ENCODE assay signal across 17 mouse cellular contexts in genomic region chr11:18926798-18927197, GRCm38 (mm10).
A peak's percentile ranks its signal among the peaks of the same experiment; 100 is the strongest.
DNase-seq lines count a peak whose midpoint lies in the region; ATAC-seq lines count a peak whose summit lies in the region.
"Had no signal": no experiment of that assay in that cellular context is flagged by ENCODE, and none has a peak within 500 bp of the region (broad histone marks: within the 10 kb centered on the region; RNA-seq: fewer than 3 reads in every experiment).

No protein-coding gene starts in this region.

- H3K27ac ChIP-seq in heart, embryonic 13.5 days (replicated peaks), result peak overlapping the region; percentile 71
- H3K27ac ChIP-seq in intestine, embryonic 15.5 days, result no peak overlapping the region
- no peak overlapping the region for H3K27ac ChIP-seq in intestine, embryonic 16.5 days (ENCODE audit: low read length)
- H3K27ac ChIP-seq in stomach, embryonic 14.5 days (ENCODE audit: low read length), result peak overlapping the region; percentile 72; the same call in 1 of the 2 replicates
- H3K27ac ChIP-seq: embryonic facial prominence, embryonic 13.5 days; layer of hippocampus, adult 2 months; limb, embryonic 15.5 days; liver, embryonic 15.5 days; midbrain, embryonic 15.5 days had no signal

- peak overlapping the region; percentile 8; the same call in 1 of the 2 replicates for H3K4me2 ChIP-seq in heart, embryonic 13.5 days
- H3K4me2 ChIP-seq in intestine, embryonic 15.5 days (replicated peaks), result no peak overlapping the region
- no peak overlapping the region for H3K4me2 ChIP-seq in intestine, embryonic 16.5 days (ENCODE audit: low read depth, low read length)
- no peak overlapping the region for H3K4me2 ChIP-seq in stomach, embryonic 14.5 days (replicated peaks; ENCODE audit: low read depth, low read length)
- H3K4me2 ChIP-seq: embryonic facial prominence, embryonic 13.5 days; limb, embryonic 15.5 days; liver, embryonic 15.5 days; midbrain, embryonic 15.5 days had no signal

- peaks cover 18% of the 10 kb centered on the region; the same call in 1 of the 2 replicates for H3K36me3 ChIP-seq in heart, embryonic 13.5 days
- peaks cover 5% of the 10 kb centered on the region; the same call in 1 of the 2 replicates for H3K36me3 ChIP-seq in intestine, embryonic 15.5 days
- H3K36me3 ChIP-seq in intestine, embryonic 16.5 days (ENCODE audit: control insufficient read depth, insufficient read depth, low read length), result no peaks in the 10 kb centered on the region
- H3K36me3 ChIP-seq in stomach, embryonic 14.5 days (ENCODE audit: control insufficient read depth, insufficient read depth, low read length), result peaks cover 11% of the 10 kb centered on the region; the same call in 1 of the 2 replicates
- H3K36me3 ChIP-seq: embryonic facial prominence, embryonic 13.5 days; limb, embryonic 15.5 days; liver, embryonic 15.5 days; midbrain, embryonic 15.5 days had no signal

- no peak for DNase-seq in heart, postnatal 14 days
- peak; percentile 65 for DNase-seq in NIH3T3 (ENCODE audit: low read depth)
- no peak for DNase-seq in spleen, postnatal 14 days (ENCODE audit: low spot score in 2 of 2)
- no peak for DNase-seq in layer of hippocampus, postnatal 25 days (ENCODE audit: extremely low spot score in 1 of 2, low spot score in 1 of 2)
- DNase-seq: forebrain, postnatal 0 days; right cerebral cortex, postnatal 25 days; thymus, postnatal 36 days had no signal

- no peaks in the 10 kb centered on the region for H3K9me3 ChIP-seq in heart, embryonic 13.5 days
- H3K9me3 ChIP-seq in intestine, embryonic 15.5 days, result no peaks in the 10 kb centered on the region
- H3K9me3 ChIP-seq in intestine, embryonic 16.5 days (ENCODE audit: control insufficient read depth, low read length), result no peaks in the 10 kb centered on the region
- no peaks in the 10 kb centered on the region for H3K9me3 ChIP-seq in stomach, embryonic 14.5 days (ENCODE audit: control insufficient read depth, low read depth, low read length)
- H3K9me3 ChIP-seq: embryonic facial prominence, embryonic 13.5 days; limb, embryonic 15.5 days; liver, embryonic 15.5 days; midbrain, embryonic 15.5 days had no signal

- H3K4me1 ChIP-seq in heart, embryonic 13.5 days, result peaks cover 70% of the 10 kb centered on the region
- H3K4me1 ChIP-seq in intestine, embryonic 15.5 days (replicated peaks), result peaks cover 17% of the 10 kb centered on the region
- H3K4me1 ChIP-seq in intestine, embryonic 16.5 days (ENCODE audit: control insufficient read depth, insufficient read depth, low read length), result peaks cover 19% of the 10 kb centered on the region
- peaks cover 26% of the 10 kb centered on the region for H3K4me1 ChIP-seq in stomach, embryonic 14.5 days (ENCODE audit: control insufficient read depth, insufficient read depth, low read length)

- H3K27me3 ChIP-seq in heart, embryonic 13.5 days (replicated peaks), result no peaks in the 10 kb centered on the region
- H3K27me3 ChIP-seq in intestine, embryonic 15.5 days (replicated peaks), result no peaks in the 10 kb centered on the region
- H3K27me3 ChIP-seq in intestine, embryonic 16.5 days (replicated peaks; ENCODE audit: control insufficient read depth, insufficient read depth, low read length), result no peaks in the 10 kb centered on the region
- no peaks in the 10 kb centered on the region for H3K27me3 ChIP-seq in stomach, embryonic 14.5 days (ENCODE audit: control insufficient read depth, insufficient read depth, low read length)
- H3K27me3 ChIP-seq: embryonic facial prominence, embryonic 13.5 days; liver, embryonic 15.5 days; midbrain, embryonic 15.5 days; Patski had no signal

- no peak overlapping the region for H3K4me3 ChIP-seq in heart, embryonic 13.5 days
- H3K4me3 ChIP-seq in intestine, embryonic 15.5 days (replicated peaks), result no peak overlapping the region
- no peak overlapping the region for H3K4me3 ChIP-seq in intestine, embryonic 16.5 days (ENCODE audit: low read length)
- H3K4me3 ChIP-seq in stomach, embryonic 14.5 days (ENCODE audit: low read depth, low read length), result no peak overlapping the region
- H3K4me3 ChIP-seq: embryonic facial prominence, embryonic 13.5 days; layer of hippocampus, adult 2 months; limb, embryonic 15.5 days; liver, embryonic 15.5 days; midbrain, embryonic 15.5 days had no signal

- no peak overlapping the region; the same call in 1 of the 2 replicates for H3K9ac ChIP-seq in heart, embryonic 13.5 days
- H3K9ac ChIP-seq in intestine, embryonic 15.5 days, result no peak overlapping the region
- no peak overlapping the region for H3K9ac ChIP-seq in intestine, embryonic 16.5 days (ENCODE audit: low read depth, low read length)
- H3K9ac ChIP-seq in stomach, embryonic 14.5 days (replicated peaks; ENCODE audit: low read depth, low read length), result no peak overlapping the region
- H3K9ac ChIP-seq: embryonic facial prominence, embryonic 13.5 days; forebrain, postnatal 0 days; limb, embryonic 15.5 days; liver, embryonic 15.5 days; midbrain, embryonic 15.5 days had no signal

- WGBS in heart, embryonic 13.5 days, result 35% methylated on average over 2 of the region's 2 CpGs
- 55% methylated on average over 2 of the region's 2 CpGs for WGBS in intestine, embryonic 15.5 days
- WGBS in intestine, embryonic 16.5 days, result 49% methylated on average over 2 of the region's 2 CpGs
- 15% methylated on average over 2 of the region's 2 CpGs for WGBS in stomach, embryonic 14.5 days

- intact Hi-C loops in heart, postnatal 14 days (cut with DNase I), result no loop called here

- ATAC-seq in heart, embryonic 13.5 days (ENCODE audit: extremely low read depth, insufficient number of reproducible peaks, low FRiP score, low TSS enrichment), result no peak
- 0 out of 2 replicates have a peak, but pooled peaks have one; percentile 34 for ATAC-seq in intestine, embryonic 15.5 days
- no peak for ATAC-seq in intestine, embryonic 16.5 days
- ATAC-seq in stomach, embryonic 14.5 days (ENCODE audit: insufficient number of reproducible peaks, insufficient read depth, low FRiP score, low read depth), result peak; percentile 66; the same call in 1 of the 2 replicates
- ATAC-seq: forebrain, postnatal 0 days; midbrain, embryonic 15.5 days; Patski had no signal

Comparison
In these comparisons a context has a peak if more than half of its experiments do, and no peak if none do; other contexts are left out.
1. ATAC-seq: peak in intestine, embryonic 15.5 days (single experiment) and stomach, embryonic 14.5 days (single experiment); none in heart, embryonic 13.5 days (single experiment) and intestine, embryonic 16.5 days (single experiment).
2. H3K27ac ChIP-seq: peak in heart, embryonic 13.5 days (single experiment) and stomach, embryonic 14.5 days (single experiment); none in intestine, embryonic 15.5 days (single experiment) and intestine, embryonic 16.5 days (single experiment).